Mouse (Mus musculus) olfactory bulb, adult 2 months (tissue): ENCODE measurements around the gene Rab3ip.

ENCODE experiments used
- CTCF ChIP-seq: fragments of 200-500 bp; IDR thresholded peaks from 2 replicates; pipeline ENCODE4 v1.5.1; 2012; ENCODE audit warnings: low read depth, mild to moderate bottlenecking, low read length, moderate library complexity; ENCODE audit not compliant: insufficient read depth
- POLR2A ChIP-seq: fragments of 200-500 bp; IDR thresholded peaks from 2 replicates; pipeline ENCODE4 v1.6.1; 2012; ENCODE audit warnings: mild to moderate bottlenecking, low read depth, low read length, moderate library complexity; ENCODE audit not compliant: insufficient read depth

DNA sequence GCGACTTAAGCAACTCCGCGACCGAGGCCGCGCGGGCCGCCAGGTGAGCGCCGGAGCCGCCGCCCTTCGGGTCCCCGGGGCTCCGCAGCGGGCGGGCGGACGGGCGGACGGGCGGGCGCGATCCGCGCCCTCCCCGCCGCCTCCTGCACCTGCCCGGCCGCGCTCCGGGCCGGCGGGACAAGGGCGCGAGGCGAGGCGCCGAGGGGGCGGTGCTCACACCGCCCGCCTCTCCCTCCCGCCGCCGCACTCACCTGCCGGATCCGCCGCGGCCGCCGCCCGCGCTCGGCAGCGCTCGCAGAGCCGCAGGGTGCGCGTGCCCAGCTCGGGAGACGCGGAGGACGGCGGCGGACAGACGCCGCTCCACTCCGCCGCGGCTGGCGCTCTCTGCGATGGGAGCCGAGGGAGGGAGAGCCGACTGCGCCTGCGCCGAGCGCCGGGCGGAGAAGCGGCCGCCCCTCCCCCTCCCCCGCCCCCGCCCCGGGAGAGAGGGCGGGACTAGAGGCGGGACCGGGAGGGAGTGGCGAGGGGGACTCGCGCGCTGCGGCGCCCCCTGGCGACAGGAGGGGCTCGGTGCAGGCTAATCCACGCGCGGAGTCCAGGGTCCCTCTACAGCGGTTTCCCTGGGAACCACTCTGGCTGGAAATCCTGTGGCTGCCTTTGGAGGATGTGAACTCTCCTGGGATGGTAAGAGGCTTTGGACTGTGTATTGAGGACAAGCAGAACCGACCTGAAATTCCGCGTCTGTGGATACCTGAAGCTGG, at the start of gene Rab3ip:
- peak; percentile 94 for TF ChIP-seq CTCF
- TF ChIP-seq POLR2A, result peak; percentile 95
